Mouse (Mus musculus): Measurements from ENCODE around the gene Atp1b2. TPM values are rescaled to one million over a fixed set of nuclear protein-coding genes. Genes with fewer than 3 reads are reported as not detected.

The Atp1b2 gene
- total RNA-seq, 2 experiments from 2014 or later: 347 to 393 TPM

DNA sequence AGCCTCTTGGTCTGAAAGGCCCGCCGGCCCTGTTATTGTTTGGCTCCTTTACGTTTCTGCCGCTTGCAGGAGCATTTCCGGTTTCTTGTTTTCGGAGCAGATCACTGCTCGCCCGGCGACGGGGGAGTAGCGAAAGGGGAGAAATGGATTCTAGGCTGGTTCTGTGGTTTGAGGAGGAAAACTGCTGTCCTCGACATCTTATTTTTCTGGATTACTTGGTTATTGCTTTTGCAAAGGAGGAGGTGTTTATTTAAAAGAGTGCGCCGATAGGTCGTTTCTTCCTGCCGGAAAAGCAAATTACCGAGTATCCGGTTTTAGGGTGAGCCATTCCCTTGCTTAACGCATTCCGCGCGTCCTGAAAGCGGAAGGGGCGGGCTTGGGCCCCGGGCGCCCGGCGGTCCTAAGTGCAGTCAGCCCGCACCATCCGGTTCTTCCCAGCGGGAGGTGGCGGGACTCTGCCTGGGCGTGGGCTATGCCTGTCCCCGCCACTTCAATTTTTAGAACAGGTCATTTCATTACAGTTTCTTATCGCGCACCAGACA, 24.5 kb downstream of the Atp1b2 start:
- DNase-seq (ENCODE audit: low spot score): peak; percentile 90

DNA sequence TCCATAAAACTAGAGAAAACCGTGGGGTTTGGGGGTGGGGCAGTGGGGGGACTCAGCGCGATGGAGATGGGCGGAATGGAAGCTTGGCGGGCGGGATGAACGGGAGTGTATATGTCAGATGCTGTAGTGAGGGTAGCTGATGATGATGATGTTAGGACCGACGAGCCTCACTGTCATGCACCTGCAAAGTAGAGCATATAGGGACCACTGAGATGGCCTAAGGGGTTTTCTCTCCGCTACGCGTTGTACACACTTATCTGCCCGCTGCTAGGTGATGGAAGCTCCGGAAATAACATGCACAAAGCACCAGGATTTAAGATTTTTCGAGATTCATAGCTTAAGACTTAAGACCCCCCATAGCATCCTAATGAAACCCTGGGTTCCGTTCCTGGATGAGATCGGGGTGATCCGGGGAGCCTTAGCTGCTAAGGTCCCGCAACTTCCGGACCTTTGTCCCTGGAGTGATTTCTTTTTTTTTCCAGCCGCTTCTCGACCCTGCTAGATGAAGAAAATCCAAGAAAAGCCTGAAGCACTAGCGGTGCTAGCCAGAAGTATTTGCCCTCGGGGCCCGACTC, 25.1 kb downstream of the Atp1b2 start:
- DNase-seq (ENCODE audit: low spot score): no peak

DNA sequence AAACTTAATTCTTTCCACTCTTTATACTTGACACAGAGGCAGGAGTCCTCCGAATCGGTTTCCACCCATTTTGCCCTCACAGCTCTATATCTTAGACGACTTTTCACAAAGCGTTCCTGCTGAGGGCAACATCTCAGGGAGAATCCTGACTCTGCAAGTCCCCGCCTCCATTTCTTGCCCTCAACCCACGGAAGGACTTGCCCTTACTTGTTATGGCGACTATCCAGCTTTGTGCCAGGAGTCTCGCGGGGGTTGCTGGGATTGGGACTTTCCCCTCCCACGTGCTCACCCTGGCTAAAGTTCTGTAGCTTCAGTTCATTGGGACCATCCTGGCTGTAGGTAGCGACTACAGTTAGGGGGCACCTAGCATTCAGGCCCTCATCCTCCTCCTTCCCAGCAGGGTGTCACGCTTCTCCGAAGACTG, 25.6 kb downstream of the Atp1b2 start, which contains the start of the genes Wrap53 and Trp53:
Gene Wrap53, minus strand, starts transcription at position 165 of the 424 bp plus-strand sequence.
Gene Trp53, plus strand, starts transcription at position 269 of the 424 bp plus-strand sequence.
- DNase-seq (ENCODE audit: low spot score): peak; percentile 95

DNA sequence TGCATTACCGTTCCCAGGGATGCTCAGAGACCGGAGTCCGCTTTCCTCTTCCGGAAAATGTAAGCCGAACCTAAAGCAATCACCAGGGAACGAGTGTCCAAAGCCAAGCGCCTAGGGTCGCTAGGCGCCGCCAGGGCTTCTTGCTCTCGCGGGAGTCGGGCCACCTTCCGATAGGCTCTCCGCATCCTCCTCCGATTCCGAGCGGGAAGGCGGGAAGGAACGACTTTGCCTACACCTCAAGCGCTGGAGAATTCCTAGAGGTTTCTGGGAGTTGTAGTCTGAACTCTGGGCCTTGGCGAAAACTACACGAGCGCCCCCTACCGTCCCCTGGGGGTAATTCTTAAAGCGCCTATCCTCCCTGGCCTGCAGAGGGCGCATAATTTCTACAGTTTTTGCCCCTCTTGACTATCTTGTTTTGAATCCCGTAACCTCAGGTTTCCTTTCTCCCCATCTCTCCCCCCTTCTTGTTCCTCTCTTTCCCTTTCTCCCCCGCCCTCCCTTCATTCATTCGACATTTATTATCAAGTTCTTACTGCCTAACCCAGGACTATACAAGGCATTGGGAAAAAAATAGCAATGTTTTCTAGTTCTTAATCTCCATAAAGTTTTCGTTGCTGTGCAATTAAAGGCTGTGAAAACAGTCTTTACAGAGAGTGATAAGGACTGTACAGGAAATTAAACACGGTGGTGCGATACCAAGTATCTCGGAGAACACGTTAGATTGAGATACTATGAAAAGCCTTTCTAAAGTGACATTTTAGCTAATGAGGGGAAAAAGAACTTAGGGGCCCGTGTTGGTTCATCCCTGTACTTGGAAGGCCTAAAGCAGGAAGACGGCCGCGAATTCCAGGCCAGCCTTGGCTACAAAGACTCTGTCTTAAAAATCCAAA, 26.4 kb downstream of the Atp1b2 start:
- peak; percentile 97 for DNase-seq (ENCODE audit: low spot score)

DNA sequence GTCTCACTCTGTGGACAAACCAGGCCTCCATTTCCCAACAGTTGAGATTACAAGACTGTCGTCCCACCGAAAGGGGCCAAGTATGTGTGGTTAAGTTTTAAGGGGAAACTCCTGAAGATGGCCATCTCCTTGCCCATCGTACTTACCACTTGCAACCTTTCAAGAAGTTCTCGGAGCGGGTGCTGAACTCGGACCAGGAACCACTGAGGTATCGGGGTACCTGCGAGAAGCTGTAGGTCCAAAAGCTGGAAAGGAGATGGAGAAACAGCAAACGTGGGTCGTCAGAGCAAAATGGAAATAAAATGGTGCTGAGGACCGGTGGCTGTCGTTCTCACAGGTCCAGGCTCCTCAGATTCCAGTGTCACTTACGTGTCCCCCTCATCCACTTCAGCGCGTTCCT, 27.4 kb downstream of the Atp1b2 start:
- no peak for DNase-seq (ENCODE audit: low spot score)

DNA sequence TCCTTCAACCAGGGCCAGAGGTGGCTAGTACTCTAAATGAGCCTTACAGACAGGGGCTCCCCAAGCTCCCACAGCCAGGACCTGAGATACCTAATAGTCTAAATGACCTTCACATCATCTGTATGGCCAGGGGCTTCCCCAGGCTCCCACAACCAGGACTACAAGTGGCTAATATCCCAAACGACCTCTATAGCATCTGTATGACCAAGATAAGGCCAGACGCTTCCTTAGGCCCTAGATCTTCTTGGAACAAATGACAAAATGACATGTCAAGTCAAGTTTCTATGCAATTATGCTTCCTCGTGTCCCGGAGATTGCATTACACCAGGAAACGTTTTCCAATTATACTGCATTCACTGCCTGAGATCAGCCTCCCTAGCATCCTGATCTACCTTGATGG, 29.4 kb downstream of the Atp1b2 start:
- DNase-seq (ENCODE audit: low spot score): no peak

DNA sequence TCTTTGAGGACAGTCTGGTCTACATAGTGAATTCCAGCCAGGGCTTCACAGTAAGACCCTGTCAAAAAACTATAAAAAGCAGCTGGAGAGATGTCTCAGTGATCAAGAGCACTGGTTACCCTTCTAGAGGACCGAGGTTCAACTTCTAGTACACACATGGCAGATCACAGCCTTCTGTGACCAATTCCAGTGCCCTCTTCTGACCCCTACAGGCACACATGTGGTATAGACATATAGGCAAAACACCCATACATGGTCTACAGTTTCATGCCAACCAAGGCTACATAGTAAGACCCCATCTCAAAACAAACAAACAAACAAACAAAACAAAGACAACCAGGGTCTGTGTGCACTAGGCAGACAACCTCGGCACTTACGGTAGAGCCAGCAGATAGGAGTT, 30.5 kb downstream of the Atp1b2 start:
- no peak for DNase-seq (ENCODE audit: low spot score)

DNA sequence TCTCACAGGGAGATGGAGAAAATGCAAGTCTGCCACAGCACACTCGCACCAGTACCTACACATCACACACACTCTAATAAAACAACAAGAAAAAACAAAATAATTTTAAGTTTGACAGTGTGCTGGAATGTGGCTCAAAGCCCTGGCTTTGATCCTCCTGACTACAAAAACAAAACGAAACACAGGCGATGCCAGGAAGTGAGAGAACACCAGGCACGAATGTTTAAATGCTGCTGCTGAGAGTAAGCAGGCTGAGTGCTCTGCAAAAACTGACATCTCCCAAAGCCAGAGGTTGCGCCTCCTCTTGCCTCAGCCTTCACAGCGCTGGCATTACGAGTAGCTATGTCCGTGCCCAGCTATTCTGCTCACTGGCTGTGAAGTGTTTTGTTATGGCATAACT, 40.6 kb downstream of the Atp1b2 start:
- DNase-seq (ENCODE audit: low spot score): no peak

DNA sequence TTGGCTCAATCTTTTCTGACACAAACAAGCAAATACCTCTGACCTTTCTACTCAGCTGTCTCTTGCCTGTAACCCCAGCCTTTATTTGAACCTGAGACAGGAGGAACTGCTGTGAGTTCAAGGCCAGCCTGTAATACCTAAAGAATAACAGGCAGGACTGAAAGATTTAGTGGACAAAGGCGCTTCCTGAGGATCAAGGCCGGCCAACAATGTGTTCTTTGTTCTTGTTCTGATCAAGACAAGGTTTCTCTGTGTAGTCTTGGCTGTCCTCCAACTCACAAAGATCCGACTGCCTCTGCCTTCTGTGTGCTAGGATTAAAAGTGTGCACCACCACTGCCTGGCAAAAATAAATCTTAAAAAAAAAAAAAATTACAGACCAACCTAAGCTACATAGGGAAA, 41.4 kb downstream of the Atp1b2 start:
- no peak for DNase-seq (ENCODE audit: low spot score)

DNA sequence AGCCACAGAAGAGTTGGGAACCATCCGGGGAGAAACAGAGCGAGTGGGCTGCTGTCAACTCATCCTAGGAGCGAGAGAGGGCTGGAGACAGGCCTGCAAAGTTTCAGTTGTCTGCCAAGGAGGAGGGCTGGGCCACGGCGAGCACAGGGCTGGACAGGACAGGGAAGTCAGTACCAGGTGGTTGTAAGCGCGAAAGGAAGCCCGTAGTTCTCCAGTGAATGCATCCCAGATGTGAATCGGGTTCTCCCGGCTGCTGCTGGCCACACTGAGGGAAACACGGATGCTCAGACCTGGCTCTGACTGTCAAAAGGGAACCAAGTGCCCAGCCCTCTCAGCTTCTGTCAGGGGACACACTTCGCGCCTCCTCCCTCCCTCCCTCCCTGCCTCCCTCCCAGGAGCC, 42.4 kb downstream of the Atp1b2 start:
- DNase-seq (ENCODE audit: low spot score): no peak

DNA sequence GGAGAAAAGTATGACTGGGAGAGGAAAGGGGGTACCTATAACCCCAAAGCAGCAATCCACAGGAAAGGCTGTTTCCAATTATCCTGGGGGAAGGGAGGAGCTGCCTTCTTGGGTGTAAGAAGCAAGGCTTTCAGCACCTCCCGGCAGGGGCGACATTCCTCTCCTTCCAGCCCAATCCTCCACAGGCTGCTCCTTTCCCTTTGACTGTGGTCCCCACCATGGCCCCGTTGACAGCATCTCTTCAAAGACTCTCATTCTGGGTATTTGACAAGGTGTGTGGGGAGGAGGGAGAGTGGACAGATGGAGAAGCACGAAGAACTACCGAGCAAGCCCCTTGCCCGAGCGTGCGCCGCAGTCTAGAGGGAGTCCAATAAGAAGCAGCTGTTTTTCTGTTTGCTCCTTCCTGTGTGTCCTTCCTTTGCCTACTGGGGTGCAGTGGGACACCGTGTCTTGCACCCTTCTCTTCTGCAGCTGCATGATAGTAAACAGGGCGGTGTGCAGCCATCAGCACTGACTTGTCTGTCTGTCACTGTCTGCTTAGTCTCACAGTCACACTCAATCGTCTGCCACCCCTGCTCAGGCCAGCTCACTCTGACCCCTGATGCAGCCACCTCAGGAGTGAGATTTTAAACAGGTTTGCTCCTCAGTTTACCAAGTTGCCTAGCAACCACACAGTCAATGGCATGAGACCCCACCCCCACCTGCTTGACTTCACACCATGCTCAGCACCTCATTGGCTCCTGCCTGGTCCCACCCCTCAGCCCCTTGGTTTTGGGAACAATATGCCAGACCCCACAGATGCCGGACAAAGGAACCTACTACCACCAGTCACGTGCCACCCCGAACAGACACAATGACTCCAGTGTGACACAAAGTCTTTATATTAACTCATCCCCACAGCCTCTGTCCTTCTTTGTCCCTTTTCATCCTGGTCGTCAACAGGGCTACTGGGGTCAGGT, 44.6 kb downstream of the Atp1b2 start:
- no peak for DNase-seq (ENCODE audit: low spot score)

DNA sequence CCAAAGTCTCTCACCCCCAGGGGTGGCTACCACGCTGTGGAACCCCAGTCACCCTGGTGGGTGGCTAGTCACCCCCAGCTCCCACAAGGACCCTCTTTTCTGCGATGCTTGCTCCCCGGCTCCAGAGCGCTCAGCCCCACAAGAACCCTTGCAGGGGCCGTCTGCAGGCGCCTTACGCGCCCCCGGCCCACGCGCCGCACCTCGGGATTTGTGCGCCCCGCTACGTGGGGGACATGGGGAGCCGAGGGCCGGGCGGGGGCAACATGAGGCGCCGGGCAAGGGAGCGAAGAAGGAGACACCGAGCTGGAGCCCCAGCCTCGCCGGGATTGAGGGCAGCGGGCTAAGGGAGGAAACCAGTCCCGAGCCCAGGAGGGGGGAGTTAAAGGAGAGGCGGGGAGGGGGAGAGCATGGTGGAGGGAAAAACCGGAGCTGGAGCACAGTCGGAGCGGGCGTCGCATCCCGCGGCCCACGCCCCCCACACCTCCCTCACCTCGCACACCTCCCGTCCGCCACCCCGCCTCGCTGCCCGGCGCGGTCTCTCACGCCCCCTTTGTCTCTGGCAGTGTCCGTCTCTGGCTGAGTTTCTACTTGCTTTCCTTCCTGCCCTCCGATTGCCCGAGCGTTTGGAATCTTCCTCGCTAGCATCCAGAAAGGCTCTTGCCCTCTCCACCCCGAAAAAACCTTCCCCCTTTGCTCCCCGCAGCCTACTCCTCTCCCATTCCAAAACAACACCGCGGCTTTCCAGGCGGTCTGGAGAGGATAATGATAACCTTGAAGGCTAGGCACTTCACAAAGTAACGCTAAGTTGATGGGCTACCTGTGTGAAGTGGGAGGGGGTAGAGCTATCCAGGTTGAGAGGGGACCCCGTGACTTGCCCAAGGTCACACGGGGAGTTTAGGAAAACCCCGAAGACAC, 45.6 kb downstream of the Atp1b2 start, which contains the start of gene Efnb3:
Gene Efnb3, minus strand, starts transcription at position 355 of the 915 bp plus-strand sequence.
- no peak for DNase-seq (ENCODE audit: low spot score)

DNA sequence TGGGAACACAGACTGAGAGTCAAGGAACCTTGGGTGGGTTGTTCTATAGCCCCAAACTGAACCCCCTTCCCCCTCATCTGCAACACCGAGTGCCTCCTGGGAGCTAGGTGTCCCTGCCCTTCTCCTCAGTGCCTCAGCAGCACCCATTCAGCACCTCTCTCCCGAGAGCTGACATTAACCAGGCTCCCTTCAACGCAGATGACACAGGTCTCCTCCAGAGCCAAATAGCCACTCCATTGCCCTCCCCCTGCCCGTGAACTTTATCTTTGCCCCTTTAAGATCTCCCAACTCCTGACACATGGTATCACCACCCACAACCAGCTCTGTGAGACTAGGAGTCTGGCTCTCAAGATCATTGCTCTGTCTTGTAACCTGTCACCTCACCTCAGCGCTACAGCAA, 46.6 kb downstream of the Atp1b2 start:
- DNase-seq (ENCODE audit: low spot score): no peak

DNA sequence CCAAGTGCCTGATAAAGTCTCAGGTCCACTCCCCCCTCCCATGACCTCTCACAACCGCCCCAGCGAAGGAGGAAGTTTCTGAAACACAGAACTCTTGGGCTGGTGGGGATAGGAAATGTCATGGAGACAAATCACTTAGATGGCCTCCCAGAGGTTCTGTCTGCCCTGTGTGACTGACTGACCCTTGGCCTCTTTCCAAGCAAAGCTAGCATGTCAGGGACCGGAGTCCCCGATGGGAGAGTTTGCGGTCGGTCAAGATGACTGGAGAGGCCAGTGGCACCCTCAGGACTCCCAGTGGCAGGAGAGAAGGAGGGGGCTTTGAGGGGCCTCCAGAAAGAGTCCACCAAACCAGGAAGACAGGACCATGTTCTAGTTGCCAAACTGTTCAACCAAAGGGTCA, 47.0 kb downstream of the Atp1b2 start:
- no peak for DNase-seq (ENCODE audit: low spot score)

DNA sequence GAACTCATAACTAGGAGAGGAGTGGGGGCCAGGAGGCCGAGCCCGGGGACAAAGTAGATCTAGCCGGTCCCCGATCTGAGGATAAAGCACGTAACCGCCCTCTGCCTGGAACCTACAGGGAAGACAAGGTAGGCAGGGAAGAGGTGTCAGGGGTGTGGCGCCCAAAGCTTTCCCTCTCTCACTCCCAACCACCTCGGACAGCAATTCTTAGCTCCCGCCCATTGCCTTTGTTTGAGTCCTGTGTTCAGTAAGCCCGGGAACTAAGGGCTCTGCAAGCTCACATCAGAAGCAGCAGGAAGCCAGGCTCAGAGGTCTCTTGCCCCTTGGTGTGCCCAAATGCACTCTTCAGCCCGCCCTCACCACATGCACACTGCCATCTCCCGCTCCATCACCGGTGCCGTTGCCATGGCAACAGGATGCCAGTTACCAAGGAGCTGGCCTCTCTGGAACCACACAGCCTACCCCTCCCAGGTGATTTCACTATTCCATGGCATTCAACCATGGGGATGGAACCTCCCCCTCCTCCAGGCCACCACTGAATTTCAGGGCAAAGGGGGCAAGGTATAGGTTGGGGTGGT, 48.3 kb downstream of the Atp1b2 start:
- no peak for DNase-seq (ENCODE audit: low spot score)

DNA sequence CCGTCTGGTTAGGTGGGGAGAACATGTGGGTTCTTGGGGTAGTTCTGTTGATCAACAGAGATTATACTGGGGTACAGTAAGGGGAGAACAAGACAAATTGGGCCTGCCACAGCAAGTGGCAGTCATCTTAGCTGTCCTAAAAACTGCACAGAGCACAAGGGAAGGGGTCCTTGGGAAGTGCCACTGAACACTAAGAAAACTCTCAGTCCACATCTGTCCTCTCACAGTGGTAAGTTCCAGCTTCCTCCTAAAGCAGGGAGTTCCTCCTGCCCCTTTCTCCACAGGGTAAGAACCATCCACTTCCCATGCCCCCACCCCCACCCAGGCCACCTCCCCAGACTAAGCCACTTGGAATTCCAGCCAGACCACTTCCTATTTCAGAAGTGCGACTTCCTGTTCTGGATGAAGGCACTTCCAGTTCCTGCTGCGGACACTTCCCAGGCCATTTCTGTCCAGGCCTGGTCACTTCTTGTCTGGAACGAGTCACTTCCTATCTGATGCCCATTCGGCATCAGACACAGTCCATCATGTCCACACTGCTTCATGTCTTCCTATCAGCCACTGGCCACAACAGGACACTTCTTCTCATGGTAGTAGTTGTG, 51.1 kb downstream of the Atp1b2 start:
- no peak for DNase-seq (ENCODE audit: low spot score)

DNA sequence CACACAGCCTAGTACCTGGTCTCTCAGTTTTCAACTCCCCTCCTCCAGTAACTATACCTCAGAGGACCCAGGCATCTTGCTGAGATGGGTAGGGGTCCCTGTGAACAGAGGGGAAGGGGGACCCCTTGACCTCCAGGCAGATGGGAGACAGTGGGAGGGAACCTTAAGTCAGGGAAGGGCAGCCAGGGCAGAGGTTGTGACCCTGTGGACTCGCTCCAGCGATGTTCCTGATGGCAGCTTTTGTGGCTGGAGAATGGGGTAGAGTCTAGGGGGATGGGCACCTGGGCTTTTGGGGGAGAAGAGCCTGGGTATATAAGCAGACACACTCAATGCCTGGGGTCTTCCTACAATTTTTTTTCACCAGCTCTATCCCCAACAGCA, 52.4 kb downstream of the Atp1b2 start:
- no peak for DNase-seq (ENCODE audit: low spot score)

DNA sequence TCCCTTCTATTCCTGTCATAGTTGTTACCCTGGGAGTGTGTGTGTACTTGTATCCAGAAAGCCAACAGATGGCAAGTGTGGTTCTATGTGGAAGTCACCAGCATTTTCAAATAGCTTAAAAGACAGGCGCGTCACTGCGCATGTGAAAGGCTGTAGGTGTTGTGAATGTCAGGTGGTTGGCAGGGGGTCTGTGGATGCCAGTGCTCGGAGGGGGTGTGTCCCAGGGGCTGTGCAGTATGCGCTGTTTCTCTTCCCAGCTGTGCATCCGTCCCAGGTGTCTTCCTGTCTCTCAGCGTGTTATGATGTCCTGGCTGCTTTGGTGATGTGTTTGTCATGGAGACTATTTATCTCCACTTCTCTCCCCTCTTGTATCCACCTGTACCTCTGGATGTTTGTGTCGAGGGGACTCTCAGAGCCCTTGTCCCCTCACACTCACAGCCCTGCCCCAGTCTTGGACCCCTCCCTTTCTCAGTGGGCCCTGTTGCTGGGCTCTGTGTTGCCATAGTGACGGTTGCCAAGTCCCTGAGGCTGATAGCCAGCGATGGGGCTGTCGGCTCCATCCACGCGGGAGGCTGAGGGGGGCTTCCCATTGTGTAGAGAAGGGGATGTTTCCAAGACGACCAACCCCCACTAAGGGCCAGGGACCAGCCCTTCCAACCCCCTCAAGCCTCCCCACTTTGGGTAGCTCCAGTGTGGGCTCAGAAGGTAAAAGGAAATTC, 53.0 kb downstream of the Atp1b2 start:
- no peak for DNase-seq (ENCODE audit: low spot score)

DNA sequence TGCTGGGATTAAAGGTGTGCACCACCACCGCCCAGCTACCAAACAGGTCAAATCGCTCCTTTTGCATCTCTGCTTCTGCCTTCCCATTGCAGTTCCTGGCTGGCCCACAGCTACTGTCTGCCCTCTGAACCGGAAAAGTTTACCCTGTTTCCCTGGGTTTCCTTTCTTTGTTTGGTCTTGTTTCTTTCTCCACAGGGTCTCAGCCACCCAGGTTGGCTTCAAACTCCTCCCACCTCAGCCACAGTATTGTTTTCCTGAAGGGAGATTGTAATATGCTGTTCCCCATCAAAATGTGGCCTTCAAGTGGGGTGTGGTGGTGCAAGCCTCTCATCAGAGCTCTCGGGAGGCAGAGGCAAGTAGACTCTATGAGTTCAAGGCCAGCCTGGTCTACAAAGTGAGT, 54.4 kb downstream of the Atp1b2 start:
- DNase-seq (ENCODE audit: low spot score): no peak
